Mouse (Mus musculus): ENCODE results near the gene Afp.

DNA sequence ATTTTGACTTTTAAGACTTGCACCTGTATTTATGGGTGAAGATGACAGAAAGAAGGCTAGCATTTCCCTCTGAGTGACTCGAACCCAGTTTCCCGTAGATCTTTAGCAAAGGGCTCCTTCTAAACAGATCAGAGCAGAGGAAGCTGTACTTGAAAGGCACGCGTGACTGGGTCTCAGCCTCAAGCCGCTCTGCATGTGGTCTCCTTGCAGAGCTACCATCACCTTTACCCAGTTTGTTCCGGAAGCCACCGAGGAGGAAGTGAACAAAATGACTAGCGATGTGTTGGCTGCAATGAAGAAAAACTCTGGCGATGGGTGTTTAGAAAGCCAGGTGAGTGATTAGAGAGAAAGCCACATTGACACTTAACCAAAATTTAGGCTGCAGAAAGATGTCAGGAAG is 1.9 kb downstream of the Afp start:
- TF ChIP-seq POLR2A (IDR thresholded peaks at IDR 0.05; ENCODE audit: borderline replicate concordance, control insufficient read depth, low read depth, low read length): no peak
- no peak for TF ChIP-seq CTCF (IDR thresholded peaks at IDR 0.05; ENCODE audit: control insufficient read depth, insufficient read depth, low read length)

Data from bone marrow, adult 2 months (tissue).